Mouse (Mus musculus): Measurements from ENCODE around the gene Nyap2.

GRCm38 (mm10) chr1:81087485-81087884 lies 10.7 kb downstream of the Nyap2 start:
- TF ChIP-seq GATA1 (IDR thresholded peaks at IDR 0.05; ENCODE audit: borderline replicate concordance, low read length), result no peak
- TF ChIP-seq FLI1 (IDR thresholded peaks at IDR 0.05; ENCODE audit: low read length), result no peak
